Mouse (Mus musculus) limb, embryonic 11.5 days (tissue): ENCODE measurements around the gene Gpr55. TPM values are rescaled to one million over a fixed set of nuclear protein-coding genes. Genes with fewer than 3 reads are reported as not detected.

Experiments
- ATAC-seq: fragments of 200-750 bp; cut with Nextera tagmentation; 2 replicates; pipeline ENCODE4 v1.8.0; 2017; ENCODE audit warnings: low read depth; ENCODE audit not compliant: insufficient number of reproducible peaks, low FRiP score, low TSS enrichment
- DNase-seq: peaks from one replicate; pipeline ENCODE4 v3.0.0-alpha.2; 2015; ENCODE audit warnings: low spot score
- H3K27ac ChIP-seq: fragments of 300-500 bp; sonication (generic); replicated peaks from 2 replicates; pipeline ENCODE4 v1.5.1; 2014; ENCODE audit warnings: low read depth, mild to moderate bottlenecking, low read length
- H3K27me3 ChIP-seq: fragments of 300-500 bp; sonication (generic); 2 replicates; pipeline ENCODE4 v1.6.1; 2014; ENCODE audit warnings: mild to moderate bottlenecking, low read length, mixed read lengths; ENCODE audit not compliant: control insufficient read depth, insufficient read depth
- H3K36me3 ChIP-seq: fragments of 300-500 bp; sonication (generic); 2 replicates; pipeline ENCODE4 v1.6.1; 2014; ENCODE audit warnings: mild to moderate bottlenecking, low read length, moderate library complexity, mixed read lengths; ENCODE audit not compliant: control insufficient read depth, insufficient read depth
- H3K4me1 ChIP-seq: fragments of 300-500 bp; sonication (generic); 2 replicates; pipeline ENCODE4 v1.6.1; 2014; ENCODE audit warnings: low read length, mixed read lengths; ENCODE audit not compliant: control insufficient read depth, insufficient read depth
- H3K4me2 ChIP-seq: fragments of 300-500 bp; sonication (generic); 2 replicates; pipeline ENCODE4 v1.6.1; 2014; ENCODE audit warnings: low read depth, mild to moderate bottlenecking, moderate library complexity; ENCODE audit not compliant: severe bottlenecking
- H3K4me3 ChIP-seq: fragments of 300-500 bp; sonication (generic); 2 replicates; pipeline ENCODE4 v1.5.1; 2014; ENCODE audit warnings: low read depth, low read length
- H3K9ac ChIP-seq: fragments of 300-500 bp; sonication (generic); 2 replicates; pipeline ENCODE4 v1.6.1; 2014; ENCODE audit warnings: mild to moderate bottlenecking, low read length
- H3K9me3 ChIP-seq: fragments of 300-500 bp; sonication (generic); 2 replicates; pipeline ENCODE4 v1.6.1; 2016; ENCODE audit warnings: low read length; ENCODE audit not compliant: control insufficient read depth
- WGBS: fragments of 180-500 bp; shearing (Covaris S2); extraction: QIAGEN DNeasy Blood & Tissue Kit; methylation state at CpG from one replicate; pipeline ENCODE4 v1.1.7; 2014; 5-methylcytosine and 5-hydroxymethylcytosine counted together
- polyA plus RNA-seq: library from polyadenylated mRNA; unstranded; fragments of >200 nt; fragmentation: Nextera tagmentation; extraction: Ambion mirVana; gene quantifications from 2 replicates; pipeline ENCODE4 v1.2.1, GENCODE M21; 2014

Gpr55 gene
- polyA plus RNA-seq, result not detected in 2 replicates

DNA sequence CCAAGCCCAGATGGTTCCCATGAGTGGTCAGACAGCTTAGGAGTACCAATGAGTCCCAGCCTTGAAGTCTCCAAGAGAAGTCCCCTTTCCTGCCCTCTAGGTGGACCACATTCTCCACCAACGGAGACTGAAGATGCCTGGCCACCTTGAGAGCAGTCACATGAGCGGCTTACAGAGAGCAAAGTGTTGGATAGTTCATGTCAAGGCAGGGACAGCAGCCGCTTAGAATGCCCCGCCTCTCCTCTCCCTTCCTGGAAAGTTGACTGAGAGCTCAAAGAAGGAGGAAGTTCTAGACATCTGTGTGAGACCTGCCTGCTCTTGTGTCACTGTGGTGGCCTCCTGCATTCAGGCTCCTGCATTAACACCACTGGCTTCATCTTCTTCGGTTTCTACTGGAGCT is at the start of gene Gpr55:
TSS of gene Gpr55 (minus strand) at position 135 of the 400 bp plus-strand sequence.
- no peak within 1 kb of the TSS for H3K27ac ChIP-seq
- H3K4me3 ChIP-seq, result no peak within 1 kb of the TSS
- H3K9ac ChIP-seq, result no peak within 1 kb of the TSS
- 75% methylated on average over 5 of the region's 5 CpGs for WGBS
- H3K36me3 ChIP-seq, result no peaks in the 10 kb centered on the region
- no peak for ATAC-seq
- H3K9me3 ChIP-seq, result no peaks in the 10 kb centered on the region
- no peak within 1 kb of the TSS for H3K4me2 ChIP-seq
- H3K27me3 ChIP-seq, result no peaks in the 10 kb centered on the region
- DNase-seq, result no peak
- H3K4me1 ChIP-seq, result no peaks in the 10 kb centered on the region

DNA sequence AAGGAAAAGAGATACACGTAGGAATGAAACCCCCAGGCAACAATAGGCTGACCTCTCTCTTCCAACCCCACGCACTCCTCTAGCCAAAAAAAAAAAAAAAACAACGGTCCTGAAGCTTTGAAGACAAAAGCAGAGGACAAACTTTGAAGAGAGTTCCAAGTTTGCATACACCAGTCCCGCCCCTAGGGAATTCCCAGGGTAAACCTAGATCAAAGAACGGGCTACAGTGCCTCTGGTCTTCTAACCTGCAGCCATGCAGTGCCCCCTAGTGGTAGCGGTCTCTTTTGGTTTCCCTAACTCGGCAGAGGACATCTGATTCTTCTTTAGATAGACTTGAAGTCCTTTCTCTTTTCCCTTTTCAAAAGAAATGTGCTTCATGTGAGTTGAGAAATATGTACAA is 47.0 kb upstream of the Gpr55 start:
- no peak; the same call in 1 of the 2 replicates for ATAC-seq
- WGBS, result under 1% methylated on average over 7 of the region's 7 CpGs
- Histone ChIP-seq H3K36me3 (no peaks in the 10 kb centered on the region), H3K27ac (no peak overlapping the region), H3K9ac (no peak overlapping the region), H3K9me3 (no peaks in the 10 kb centered on the region), H3K4me2 (no peak overlapping the region), H3K4me3 (no peak overlapping the region), H3K4me1 (no peaks in the 10 kb centered on the region), H3K27me3 (no peaks in the 10 kb centered on the region)
- DNase-seq, result peak; percentile 93

- Histone ChIP-seq H3K27ac (no peak overlapping the region), H3K4me3 (no peak overlapping the region), H3K36me3 (no peaks in the 10 kb centered on the region), H3K4me1 (no peaks in the 10 kb centered on the region), H3K9me3 (no peaks in the 10 kb centered on the region), H3K9ac (no peak overlapping the region), H3K27me3 (no peaks in the 10 kb centered on the region), H3K4me2 (no peak overlapping the region)
- ATAC-seq, result no peak
- DNase-seq, result no peak
- WGBS, result 90% methylated on average over 6 of the region's 6 CpGs
Observed at GRCm38 (mm10) chr1:86006040-86006439, 45.2 kb upstream of the Gpr55 start.

DNA sequence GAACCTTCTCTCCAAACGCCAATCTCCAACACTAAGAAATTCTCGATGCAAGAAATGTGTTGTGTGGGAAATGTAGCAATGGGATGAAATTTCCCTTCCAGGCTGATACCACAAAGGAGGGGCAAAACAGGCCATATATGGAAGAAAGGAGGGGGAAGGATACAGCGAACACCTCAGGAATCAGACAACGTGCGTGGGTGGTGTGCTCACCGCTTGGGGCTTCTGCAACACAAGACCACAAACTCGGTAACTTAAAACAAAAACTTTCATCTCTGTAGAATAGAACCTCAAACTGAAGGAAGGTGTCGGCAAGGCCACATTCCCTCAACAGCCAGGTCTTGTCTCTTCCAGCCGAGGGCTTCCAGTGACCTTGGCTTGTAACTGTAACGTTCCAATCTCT is 44.7 kb upstream of the Gpr55 start:
- no peak overlapping the region for H3K9ac ChIP-seq
- no peaks in the 10 kb centered on the region for H3K9me3 ChIP-seq
- H3K4me2 ChIP-seq, result no peak overlapping the region
- 93% methylated on average over 10 of the region's 10 CpGs for WGBS
- no peak for ATAC-seq
- no peaks in the 10 kb centered on the region for H3K4me1 ChIP-seq
- H3K36me3 ChIP-seq, result no peaks in the 10 kb centered on the region
- no peak overlapping the region for H3K4me3 ChIP-seq
- no peak overlapping the region for H3K27ac ChIP-seq
- DNase-seq, result no peak
- H3K27me3 ChIP-seq, result no peaks in the 10 kb centered on the region

- H3K27me3 ChIP-seq, result no peaks in the 10 kb centered on the region
- H3K27ac ChIP-seq, result no peak overlapping the region
- no peak overlapping the region for H3K4me3 ChIP-seq
- DNase-seq (no peak), ATAC-seq (no peak)
- no peak overlapping the region for H3K4me2 ChIP-seq
- no peaks in the 10 kb centered on the region for H3K4me1 ChIP-seq
- no peaks in the 10 kb centered on the region for H3K36me3 ChIP-seq
- 87% methylated on average over 18 of the region's 18 CpGs for WGBS
- no peaks in the 10 kb centered on the region for H3K9me3 ChIP-seq
- no peak overlapping the region for H3K9ac ChIP-seq
Observed at GRCm38 (mm10) chr1:85999853-86000570, 39.2 kb upstream of the Gpr55 start.

DNA sequence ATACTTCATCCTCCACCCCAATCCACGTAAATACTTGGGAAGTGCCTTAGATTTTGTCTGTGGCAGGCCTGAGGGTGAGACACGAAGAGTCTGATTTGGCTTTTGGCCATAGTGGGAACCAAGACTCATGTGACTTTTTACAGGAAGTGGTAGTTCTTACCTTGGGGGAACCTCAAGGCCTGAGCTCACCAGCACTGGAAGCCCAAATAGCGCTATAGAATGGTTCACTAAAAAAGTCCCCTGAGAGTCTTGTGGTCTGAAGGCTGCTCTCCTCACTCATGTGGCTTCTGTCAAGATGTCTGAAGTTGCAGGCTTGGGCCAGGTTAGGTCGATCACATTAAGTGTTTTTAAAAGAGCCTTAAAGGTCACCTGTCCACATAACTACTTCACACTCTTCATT is 37.2 kb upstream of the Gpr55 start:
- Histone ChIP-seq H3K9me3 (no peaks in the 10 kb centered on the region), H3K4me2 (no peak overlapping the region), H3K36me3 (no peaks in the 10 kb centered on the region), H3K27ac (no peak overlapping the region), H3K4me3 (no peak overlapping the region), H3K27me3 (no peaks in the 10 kb centered on the region), H3K9ac (no peak overlapping the region), H3K4me1 (no peaks in the 10 kb centered on the region)
- WGBS, result 86% methylated on average over 4 of the region's 4 CpGs
- ATAC-seq (no peak), DNase-seq (no peak)

DNA sequence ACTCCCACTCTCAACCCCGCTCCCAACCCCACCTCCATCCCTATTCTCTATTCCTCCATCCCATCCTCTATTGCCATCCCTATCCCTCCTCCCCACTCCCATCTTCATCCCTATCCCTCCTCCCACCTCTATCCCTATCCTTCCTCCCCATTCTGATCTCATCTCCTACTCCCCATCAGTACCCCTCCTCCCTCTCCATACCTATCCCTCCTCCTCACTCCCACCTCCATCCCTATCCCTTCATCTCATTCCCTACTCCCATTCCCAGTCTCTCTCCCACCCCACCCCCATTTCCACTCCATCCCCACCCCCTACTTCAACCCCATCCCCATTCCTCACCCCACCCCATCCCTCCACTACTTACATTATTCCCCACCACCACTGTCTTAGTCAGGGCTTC is 36.4 kb upstream of the Gpr55 start:
- no peak overlapping the region for H3K9ac ChIP-seq
- H3K27me3 ChIP-seq, result no peaks in the 10 kb centered on the region
- no peaks in the 10 kb centered on the region for H3K36me3 ChIP-seq
- no peaks in the 10 kb centered on the region for H3K9me3 ChIP-seq
- H3K4me2 ChIP-seq, result no peak overlapping the region
- DNase-seq (no peak), ATAC-seq (no peak)
- no peak overlapping the region for H3K27ac ChIP-seq
- 94% methylated on average over 1 of the region's 1 CpGs for whole genome bisulfite sequencing
- no peak overlapping the region for H3K4me3 ChIP-seq
- no peaks in the 10 kb centered on the region for H3K4me1 ChIP-seq

DNA sequence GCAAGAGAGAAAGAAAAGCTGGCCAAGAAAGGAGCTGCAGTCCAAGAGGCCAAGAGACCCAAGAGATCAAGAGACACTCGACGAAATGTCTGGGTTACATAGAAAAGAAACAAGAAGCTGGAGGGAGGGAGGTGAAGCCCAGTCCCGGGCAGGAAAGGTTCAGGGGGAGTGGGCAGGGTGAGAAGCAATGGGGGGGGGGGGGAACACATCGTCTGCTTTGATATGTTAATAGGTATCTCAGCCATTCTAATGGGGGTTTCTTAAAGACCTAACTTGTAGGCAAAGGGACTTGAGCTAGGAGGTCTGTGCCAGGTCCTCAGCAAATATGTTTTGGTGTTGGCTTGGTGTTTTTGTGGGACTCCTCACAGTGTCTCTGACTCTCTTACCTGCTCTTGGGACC is 32.7 kb upstream of the Gpr55 start:
- Histone ChIP-seq H3K36me3 (no peaks in the 10 kb centered on the region), H3K9me3 (no peaks in the 10 kb centered on the region), H3K27me3 (no peaks in the 10 kb centered on the region), H3K4me2 (no peak overlapping the region), H3K9ac (no peak overlapping the region), H3K4me1 (no peaks in the 10 kb centered on the region), H3K27ac (no peak overlapping the region), H3K4me3 (no peak overlapping the region)
- 77% methylated on average over 4 of the region's 4 CpGs for WGBS
- DNase-seq, result no peak
- no peak for ATAC-seq

GRCm38 (mm10) chr1:85992175-85992574 is 31.4 kb upstream of the Gpr55 start:
- ATAC-seq (no peak), DNase-seq (no peak)
- H3K4me2 ChIP-seq, result no peak overlapping the region
- no peaks in the 10 kb centered on the region for H3K36me3 ChIP-seq
- no peaks in the 10 kb centered on the region for H3K9me3 ChIP-seq
- H3K27me3 ChIP-seq, result no peaks in the 10 kb centered on the region
- no peak overlapping the region for H3K9ac ChIP-seq
- WGBS, result 83% methylated on average over 9 of the region's 9 CpGs
- no peaks in the 10 kb centered on the region for H3K4me1 ChIP-seq
- no peak overlapping the region for H3K4me3 ChIP-seq
- H3K27ac ChIP-seq, result no peak overlapping the region
